Mouse (Mus musculus): Measurements from ENCODE around the gene Akap8.

Gene Akap8

DNA sequence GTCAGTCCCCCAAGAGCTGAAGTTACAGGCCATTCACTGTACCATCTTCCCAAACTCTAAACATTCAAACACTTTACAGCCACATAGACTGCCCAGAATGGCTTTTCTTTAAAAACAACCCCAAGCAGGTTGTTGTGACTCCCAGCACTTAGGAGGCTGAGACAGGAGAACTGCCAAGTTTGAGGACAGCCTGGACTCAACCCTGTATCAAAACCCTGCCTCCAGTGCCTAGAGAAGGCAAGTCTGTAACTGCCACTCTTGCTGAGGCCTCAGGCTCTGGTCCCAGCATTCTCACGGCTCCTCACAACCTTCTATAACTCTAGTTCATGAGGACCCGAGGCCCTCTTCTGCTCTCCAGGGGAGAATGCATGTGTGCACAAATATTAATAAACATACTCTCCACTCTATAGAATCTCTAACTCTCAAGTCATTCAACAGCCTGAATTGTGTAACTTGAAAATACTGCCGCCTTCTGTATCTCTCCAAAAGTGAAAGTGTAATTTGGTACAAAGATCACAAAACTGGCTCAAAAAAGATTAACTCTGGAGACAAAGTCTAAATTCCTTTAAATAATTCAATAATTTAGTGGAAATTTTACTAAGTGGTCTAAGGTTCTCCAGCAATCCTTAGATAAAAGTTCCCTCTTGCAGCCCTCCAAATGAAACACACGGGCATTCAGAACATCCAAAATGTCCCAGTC, 39.3 kb downstream of the Akap8 start:
- DNase-seq, result no peak

DNA sequence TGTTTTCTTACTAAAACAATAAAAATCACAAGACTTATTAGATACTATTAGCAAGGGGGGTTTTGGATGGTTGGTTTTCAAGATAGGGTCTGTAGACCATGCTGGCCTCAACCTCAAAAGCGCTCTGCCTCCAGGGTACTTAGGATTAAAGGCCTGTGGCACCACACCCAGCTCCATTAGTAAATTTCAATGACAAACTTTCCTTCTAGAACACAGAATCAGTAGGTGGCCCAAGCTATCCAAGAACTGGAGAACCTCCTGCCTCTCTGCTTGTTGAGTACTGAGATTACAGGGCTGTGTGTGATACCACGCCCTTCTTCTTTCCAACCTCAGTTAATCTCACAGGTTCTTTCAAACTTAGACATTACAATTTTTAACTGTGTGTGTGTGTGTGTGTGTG, 39.9 kb downstream of the Akap8 start:
- no peak for DNase-seq

DNA sequence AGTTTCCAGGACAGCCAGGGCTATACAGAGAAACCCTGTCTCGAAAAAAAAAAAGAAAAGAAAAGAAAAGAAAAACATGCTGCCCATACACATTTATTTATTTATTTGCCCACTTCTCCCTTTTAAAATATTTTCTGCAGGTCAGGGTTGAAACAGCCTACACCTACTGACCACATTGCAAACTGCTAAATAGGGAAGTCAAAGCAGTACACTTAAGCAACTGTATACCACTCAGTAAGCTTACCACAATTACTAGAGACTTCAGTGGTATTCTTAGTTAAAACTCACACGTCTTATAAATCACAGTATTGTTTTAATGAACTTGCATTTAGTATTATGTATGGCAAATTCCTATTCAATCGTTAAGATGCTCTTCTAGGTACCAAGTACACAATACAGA, 40.5 kb downstream of the Akap8 start:
- DNase-seq, result no peak

DNA sequence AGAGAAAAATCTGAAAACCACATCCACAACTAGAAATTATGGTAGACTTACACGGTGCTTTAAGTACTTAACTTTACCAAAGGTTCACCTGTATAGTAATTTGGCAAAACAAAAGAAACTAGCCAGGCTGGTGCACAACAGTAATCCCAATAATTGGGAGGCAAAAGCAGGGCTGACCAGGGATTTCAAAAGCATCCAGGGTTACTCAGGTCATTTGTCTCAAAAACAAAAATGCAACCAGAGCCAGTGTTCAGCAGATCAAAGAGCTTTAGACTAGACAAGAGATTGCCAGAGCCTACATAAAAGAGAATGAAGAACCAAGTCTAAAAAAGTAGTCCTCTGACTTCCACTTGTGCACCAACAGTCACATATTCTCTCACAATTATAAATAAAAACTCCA, 43.8 kb downstream of the Akap8 start:
- no peak for DNase-seq

DNA sequence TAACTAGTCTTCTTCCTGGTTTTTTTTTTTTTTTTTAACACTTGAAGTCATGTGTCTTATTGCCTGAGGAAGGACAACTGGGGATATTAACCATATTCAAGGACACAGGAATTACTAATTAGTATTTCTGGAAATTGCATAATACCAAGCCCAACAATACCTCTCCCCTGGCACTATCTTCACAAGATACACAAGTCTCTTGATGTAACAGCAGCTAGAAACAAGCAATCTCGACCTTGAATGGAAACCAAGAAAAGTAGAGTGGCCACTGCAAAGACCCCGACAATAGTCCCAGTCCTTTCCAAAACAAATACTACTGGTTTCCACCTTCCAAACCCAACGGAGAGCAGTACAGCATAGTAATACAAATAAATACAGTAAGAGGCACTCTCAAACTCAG, 45.5 kb downstream of the Akap8 start:
- no peak for DNase-seq

DNA sequence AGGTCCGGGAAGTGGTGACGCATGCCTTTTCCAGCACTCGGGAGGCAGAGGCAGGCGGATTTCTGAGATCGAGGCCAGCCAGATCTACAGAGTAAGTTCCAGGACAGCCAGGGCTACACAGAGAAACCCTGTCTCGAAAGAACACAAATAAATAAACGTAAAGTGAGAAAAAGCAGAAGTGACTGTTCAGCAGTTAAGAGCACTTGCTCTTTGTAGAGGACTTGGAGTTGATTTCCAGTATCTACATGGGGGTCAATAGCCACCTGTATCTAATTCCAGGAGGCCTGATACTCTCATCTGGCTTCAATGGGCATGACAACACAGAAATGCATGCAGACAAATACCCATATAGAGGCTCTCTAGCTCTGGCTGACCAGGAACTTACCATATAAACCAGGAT, 51.9 kb downstream of the Akap8 start:
- no peak for DNase-seq

DNA sequence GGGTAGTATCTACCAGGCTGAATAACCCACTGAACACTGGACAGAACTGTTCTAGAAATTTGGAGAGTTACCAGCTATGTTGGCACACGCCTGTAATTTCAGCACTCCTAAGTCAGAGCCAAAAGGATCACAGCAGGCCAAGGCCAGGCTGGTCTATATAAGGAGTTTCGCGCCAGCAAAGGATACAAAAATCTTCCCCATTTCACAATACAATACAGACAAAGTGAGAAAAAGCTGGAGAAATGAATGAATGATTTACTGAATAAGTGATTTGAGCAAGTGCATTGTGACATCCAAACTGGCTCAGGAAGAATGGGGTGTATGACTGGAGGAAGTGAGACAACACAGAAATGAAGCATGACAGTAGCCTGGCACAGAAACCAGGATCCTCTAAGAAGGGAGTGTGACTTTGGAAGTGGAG, 52.5 kb downstream of the Akap8 start:
- no peak for DNase-seq

DNA sequence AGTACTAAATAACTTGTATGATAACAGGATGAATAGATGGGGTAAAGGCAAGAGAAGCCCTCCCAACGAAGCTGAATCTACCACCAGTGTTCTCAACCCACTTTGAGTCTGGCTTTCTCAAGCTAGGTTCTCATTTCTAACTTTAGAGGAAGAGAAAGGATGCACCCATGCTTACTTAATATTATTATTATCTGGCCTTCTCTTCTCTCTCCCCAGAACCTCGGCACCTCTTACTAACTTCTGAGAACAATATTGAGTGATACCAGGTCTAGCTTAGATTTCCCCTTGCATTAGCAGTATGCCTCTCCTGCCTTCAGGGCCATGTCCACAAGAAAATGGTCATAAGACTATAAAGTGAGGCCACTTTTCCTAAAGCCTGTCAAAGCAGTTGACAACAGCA, 52.9 kb downstream of the Akap8 start:
- DNase-seq, result no peak

DNA sequence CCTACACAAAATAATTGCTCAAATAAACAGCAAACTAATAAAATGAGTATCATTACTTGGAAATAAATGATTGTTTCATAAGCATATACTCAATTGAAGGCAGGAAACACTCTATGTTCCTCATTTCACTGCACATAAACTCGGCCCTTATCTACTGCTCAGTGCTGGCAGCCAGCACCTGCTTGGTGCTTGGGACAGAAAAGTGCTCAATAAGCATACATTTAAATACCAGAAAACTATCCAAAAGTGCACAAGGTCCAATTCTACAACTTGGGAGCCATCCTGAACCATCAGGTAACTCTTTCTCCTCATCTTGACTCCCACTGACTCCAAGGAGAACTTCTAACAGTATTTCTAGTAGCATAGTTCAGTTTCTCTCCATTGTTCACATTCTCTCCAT, 53.4 kb downstream of the Akap8 start:
- DNase-seq, result no peak

DNA sequence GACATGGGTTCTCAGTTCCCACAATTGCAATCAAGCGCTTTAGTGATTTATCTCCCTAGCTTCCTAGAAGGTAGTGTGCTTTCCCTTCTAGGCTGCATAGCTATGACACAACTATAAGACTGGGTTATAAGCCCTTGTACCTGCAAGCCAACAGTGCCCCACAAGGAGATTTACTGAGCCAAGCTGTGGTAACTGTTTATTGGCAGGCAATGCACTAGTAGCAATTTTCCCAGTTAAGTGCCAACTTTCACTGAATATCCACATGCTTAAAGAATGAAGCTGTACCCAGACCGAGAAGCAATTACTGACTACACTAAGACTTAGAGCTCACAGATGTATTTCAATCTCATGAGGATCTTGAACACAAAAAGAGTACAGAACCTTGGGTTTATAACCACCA, 57.4 kb downstream of the Akap8 start:
- DNase-seq, result no peak

DNA sequence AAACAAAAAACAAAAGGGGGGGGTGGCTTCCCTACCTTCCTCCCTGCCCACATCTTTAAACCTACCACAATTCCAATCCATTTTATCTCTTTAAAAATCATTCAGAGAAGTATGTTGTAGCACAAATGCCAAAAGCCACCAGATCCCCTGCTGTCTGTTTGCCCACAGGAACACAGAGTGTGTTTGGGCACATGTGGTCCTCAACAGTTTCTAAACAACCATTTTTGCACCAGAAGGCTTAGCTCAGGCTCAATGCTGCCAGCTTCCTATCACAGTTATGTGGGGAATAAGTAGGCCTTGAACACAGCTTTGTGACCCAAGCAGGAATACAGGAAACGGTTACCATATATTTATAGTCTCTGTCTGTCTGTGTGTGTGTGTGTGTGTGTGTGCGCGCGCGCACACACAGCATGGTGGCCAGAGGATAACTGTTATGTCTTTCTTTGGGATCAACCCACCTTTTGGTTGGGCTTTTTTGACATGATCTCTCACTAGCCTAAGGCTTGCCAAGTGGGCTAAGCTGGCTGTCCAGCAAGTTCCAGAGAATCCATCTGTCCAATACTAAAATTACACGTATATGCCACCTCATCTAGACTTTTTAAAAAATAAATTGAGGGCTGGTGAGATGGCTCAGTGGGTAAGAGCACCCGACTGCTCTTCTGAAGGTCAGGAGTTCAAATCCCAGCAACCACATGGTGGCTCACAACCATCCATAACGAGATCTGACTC, 58.0 kb downstream of the Akap8 start:
- no peak for DNase-seq

DNA sequence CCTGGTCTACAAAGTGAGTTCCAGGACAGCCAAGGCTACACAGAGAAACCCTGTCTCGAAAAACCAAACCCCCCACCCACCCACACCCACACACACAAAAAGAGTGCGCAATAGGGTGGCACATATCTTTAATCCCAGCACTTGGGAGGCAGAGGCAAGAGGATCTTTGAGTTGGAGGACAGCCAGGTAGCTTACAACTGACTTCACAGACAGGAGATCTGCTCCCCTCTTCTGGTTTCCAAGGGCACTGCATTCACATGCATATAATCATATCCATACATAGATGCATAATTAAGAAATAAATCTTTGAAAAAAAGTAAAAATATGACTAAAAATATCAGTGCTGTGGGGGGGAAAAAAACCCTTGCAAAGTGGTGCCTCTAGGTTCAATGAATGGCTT, 62.2 kb downstream of the Akap8 start:
- no peak for DNase-seq

DNA sequence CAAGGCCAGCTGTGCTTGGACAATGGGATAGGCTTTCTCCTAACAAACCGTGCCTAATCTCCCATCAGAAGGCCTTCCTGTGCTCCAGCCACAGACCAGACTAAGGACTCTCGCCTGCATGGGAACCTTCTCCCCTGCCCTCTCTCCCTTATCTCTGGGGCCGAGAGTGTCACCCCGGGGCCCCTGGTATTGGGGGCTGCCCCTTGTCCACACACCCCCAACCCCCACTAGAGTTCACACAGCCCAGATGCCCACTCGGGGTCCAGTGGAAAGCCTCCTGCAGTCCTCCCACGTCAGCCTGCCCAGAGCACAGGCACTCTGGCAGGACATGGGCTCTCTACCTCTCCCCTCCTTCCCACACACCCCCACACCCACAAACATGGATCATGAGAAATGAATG, 63.1 kb downstream of the Akap8 start:
- DNase-seq, result no peak

DNA sequence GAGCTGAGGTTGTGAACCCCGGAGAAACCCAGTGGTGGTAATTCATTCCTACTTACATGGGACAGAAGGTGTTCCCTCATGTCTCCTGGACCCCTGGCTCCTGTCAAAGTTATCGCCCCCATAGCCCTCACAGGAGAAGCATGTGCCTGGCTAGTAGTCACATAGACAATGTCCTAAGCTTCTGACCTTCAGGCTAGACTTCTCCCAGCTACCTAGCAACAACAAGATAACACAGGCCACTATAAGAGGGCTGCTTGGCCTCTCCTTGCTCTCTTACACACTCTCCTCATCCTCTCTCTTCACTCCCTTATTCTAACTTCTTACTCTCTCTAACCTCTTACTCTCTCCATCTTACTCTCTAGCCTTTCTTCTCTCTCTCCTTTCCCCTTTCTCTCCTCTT, 63.6 kb downstream of the Akap8 start:
- DNase-seq, result no peak

DNA sequence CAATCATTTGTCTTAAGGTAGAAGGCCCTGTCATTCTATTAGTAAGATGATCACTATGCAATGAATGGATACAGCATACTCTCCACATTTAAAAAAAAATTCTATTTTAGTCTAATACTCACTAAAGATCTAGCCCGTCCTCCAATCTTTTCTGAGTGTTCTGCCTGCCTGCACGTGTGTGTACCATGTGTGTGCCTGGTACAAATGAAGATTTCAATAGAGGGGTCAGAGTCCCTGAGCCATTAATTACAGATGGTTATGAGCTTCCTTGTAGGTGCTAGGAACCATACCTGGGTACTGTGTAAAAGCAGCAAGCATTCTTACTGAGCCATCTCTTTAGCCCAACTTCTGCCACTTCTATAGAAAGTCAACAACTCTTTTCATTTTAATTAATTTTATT, 64.1 kb downstream of the Akap8 start:
- no peak for DNase-seq
